Mouse (Mus musculus) midbrain, embryonic 12.5 days (tissue): ENCODE results near the gene Pank4. TPM values are rescaled to one million over a fixed set of nuclear protein-coding genes. Genes with fewer than 3 reads are reported as not detected.

Experiments
- ATAC-seq: fragments of 200-750 bp; cut with Nextera tagmentation; 2 replicates; pipeline ENCODE4 v1.8.0; 2017; ENCODE audit warnings: low read depth, moderate TSS enrichment, moderate library complexity; ENCODE audit not compliant: low FRiP score
- H3K27ac ChIP-seq: fragments of 300-500 bp; sonication (generic); replicated peaks from 2 replicates; pipeline ENCODE4 v1.5.1; 2016; ENCODE audit warnings: mild to moderate bottlenecking
- H3K27me3 ChIP-seq: fragments of 300-500 bp; sonication (generic); 2 replicates; pipeline ENCODE4 v1.6.1; 2016; ENCODE audit warnings: mild to moderate bottlenecking
- H3K36me3 ChIP-seq: fragments of 300-500 bp; sonication (generic); 2 replicates; pipeline ENCODE4 v1.6.1; 2016
- H3K4me1 ChIP-seq: fragments of 300-500 bp; sonication (generic); 2 replicates; pipeline ENCODE4 v1.6.1; 2016
- H3K4me2 ChIP-seq: fragments of 300-500 bp; sonication (generic); replicated peaks from 2 replicates; pipeline ENCODE4 v1.6.1; 2016; ENCODE audit warnings: mild to moderate bottlenecking, moderate library complexity
- H3K4me3 ChIP-seq: fragments of 300-500 bp; sonication (generic); 2 replicates; pipeline ENCODE4 v1.5.1; 2016; ENCODE audit warnings: mild to moderate bottlenecking
- H3K9ac ChIP-seq: fragments of 300-500 bp; sonication (generic); replicated peaks from 2 replicates; pipeline ENCODE4 v1.6.1; 2016; ENCODE audit warnings: mild to moderate bottlenecking, moderate library complexity
- H3K9me3 ChIP-seq: fragments of 300-500 bp; sonication (generic); 2 replicates; pipeline ENCODE4 v1.6.1; 2016; ENCODE audit warnings: mild to moderate bottlenecking
- WGBS: fragments of 180-500 bp; shearing (Covaris S2); methylation state at CpG from one replicate; pipeline ENCODE4 v1.1.7; 2016; 5-methylcytosine and 5-hydroxymethylcytosine counted together
- polyA plus RNA-seq: library from polyadenylated mRNA; unstranded; fragments of >200 nt; fragmentation: Nextera tagmentation; extraction: Ambion mirVana; gene quantifications from 2 replicates; pipeline ENCODE4 v1.2.1, GENCODE M21; 2016

Gene Pank4
- polyA plus RNA-seq, 1 experiment from 2014 or later, result 50.2 TPM

DNA sequence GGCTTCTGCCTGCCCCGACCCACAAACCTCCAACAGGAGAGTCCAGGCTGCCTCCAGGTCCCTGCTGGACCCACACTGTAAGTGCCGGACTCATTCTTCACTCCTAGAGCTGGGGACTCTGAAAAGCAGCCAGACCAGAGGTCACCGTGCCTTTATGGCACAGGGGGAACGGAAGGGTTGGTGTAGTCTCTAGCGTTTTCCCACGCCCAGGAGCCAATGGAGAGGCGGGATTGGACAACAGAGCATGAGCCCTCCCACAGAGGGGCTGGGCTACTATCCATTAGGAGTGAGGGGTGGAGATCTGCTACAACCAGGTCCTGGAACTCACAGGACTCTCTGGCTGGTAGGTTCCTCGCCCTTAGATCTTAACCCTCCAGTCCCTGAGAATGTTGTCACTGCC lies 17.6 kb upstream of the Pank4 start:
- H3K9me3 ChIP-seq, result no peaks in the 10 kb centered on the region
- H3K4me2 ChIP-seq, result peak overlapping the region; percentile 66
- H3K36me3 ChIP-seq, result no peaks in the 10 kb centered on the region
- H3K27me3 ChIP-seq, result peaks cover 9% of the 10 kb centered on the region; the same call in 1 of the 2 replicates
- peak overlapping the region; percentile 86 for H3K27ac ChIP-seq
- H3K4me3 ChIP-seq, result peak overlapping the region; percentile 44
- under 1% methylated on average over 8 of the region's 8 CpGs for WGBS
- peak overlapping the region; percentile 54 for H3K9ac ChIP-seq
- peak; percentile 77 for ATAC-seq
- peaks cover 65% of the 10 kb centered on the region for H3K4me1 ChIP-seq

DNA sequence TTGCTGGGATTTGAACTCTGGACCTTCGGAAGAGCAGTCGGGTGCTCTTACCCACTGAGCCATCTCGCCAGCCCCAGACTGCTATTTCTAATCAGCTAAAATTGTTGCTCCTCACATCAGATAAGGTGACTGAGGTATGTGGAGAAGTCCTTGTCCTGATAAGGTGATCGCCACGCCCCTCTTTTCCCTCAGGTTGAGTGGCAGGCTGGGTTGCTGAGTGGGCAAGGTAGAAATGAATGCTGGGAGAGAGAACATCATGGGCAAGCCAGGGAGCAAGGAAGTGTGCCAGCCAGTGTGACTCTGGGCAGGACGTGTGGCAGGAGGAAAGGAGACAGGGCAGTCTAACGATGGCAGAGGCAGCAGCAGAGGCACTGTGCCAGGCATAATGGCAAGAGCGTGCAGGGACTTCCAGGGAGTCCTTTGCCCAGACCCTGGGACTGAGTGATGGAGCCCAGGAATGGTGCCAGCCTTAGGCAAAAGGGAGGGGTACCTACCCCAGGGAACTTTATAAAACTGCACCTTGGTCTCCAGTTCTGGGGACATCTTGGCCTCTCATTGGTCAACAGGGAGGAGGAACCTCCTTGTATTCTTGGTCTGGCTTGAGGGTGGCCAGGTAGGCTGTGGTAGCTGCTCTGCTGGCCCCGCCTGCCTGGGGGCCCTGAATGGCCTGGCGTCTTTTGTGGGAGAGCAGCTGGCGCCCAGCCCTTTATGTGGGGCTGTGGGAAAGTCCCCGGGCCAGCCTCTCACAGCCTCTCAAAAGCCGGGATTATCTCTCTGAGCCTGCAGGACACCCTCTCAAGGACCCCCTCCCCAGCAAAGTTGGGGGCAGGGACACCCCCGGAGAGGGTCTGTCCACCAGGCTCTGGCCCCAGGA lies 15.6 kb upstream of the Pank4 start:
- peak overlapping the region; percentile 19 for H3K4me3 ChIP-seq
- H3K4me2 ChIP-seq, result peak overlapping the region; percentile 44
- H3K27ac ChIP-seq, result peak overlapping the region; percentile 94
- no peak overlapping the region; the same call in 1 of the 2 replicates for H3K9ac ChIP-seq
- H3K27me3 ChIP-seq, result peaks cover 18% of the 10 kb centered on the region; the same call in 1 of the 2 replicates
- peaks cover 84% of the 10 kb centered on the region for H3K4me1 ChIP-seq
- no peaks in the 10 kb centered on the region for H3K9me3 ChIP-seq
- H3K36me3 ChIP-seq, result no peaks in the 10 kb centered on the region
- ATAC-seq, result peak; percentile 56
- WGBS, result 35% methylated on average over 14 of the region's 14 CpGs

DNA sequence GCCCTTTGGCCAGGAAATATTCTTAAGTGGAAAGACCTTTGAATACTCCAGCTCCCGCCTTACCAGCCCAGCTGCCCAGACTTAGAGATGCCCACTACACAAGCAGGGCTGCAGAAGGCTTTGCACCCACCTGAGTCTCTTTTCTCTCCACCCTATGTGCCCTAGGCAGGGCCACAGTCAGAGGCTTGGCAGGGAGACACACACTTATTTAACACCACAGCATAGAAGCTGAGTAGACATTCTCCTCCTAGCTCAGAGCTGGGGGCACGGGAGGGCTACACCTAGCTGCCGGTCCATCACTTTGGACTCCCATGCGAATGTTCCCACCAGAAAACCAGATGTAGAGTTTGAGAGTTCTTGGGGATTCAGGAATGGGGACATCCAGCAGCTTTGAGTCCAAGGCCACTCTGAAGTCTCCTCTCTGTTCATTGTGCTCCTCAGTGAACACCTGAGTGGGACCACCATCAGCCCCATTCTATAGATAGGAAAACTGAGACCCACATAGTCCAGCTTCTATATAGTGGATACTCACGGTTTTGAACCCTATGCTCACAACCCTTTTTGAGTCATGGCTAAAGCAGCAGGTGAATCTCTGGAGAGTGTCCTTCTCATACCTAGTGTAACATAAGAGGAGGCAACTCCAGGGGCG lies 14.9 kb upstream of the Pank4 start:
- ATAC-seq, result 0 out of 2 replicates have a peak, but pooled peaks have one; percentile 1
- Histone ChIP-seq H3K36me3 (no peaks in the 10 kb centered on the region), H3K27ac (peak overlapping the region; percentile 94), H3K27me3 (peaks cover 24% of the 10 kb centered on the region), H3K4me2 (peak overlapping the region; percentile 44), H3K9me3 (no peaks in the 10 kb centered on the region), H3K9ac (no peak overlapping the region; the same call in 1 of the 2 replicates), H3K4me3 (peak overlapping the region; percentile 19), H3K4me1 (peaks cover 87% of the 10 kb centered on the region)
- WGBS, result 39% methylated on average over 6 of the region's 6 CpGs

DNA sequence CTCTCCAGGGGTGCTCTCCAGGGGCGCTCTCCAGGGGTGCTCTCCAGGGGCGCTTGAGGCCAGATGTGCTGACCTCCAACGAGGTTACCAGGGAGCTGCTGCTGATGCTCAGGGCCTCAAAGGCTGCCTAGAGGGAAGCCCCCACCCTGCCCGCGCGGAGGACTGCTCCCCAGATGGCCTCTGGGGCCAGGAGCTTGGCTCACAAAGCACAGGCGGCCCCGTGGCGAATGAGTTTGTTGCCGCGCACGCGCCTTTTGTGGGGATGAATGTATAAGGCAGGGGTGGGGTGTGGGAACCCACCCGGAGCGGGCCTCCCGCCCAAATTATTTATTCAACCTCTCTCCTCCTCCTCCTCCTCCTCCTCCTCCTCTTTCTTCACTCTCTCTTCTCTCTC lies 14.3 kb upstream of the Pank4 start:
- H3K4me1 ChIP-seq, result peaks cover 89% of the 10 kb centered on the region
- WGBS, result 2% methylated on average over 16 of the region's 16 CpGs
- no peak overlapping the region for H3K9ac ChIP-seq
- peak overlapping the region; percentile 14; the same call in 1 of the 2 replicates for H3K4me3 ChIP-seq
- H3K4me2 ChIP-seq, result peak overlapping the region; percentile 44
- peak; percentile 31 for ATAC-seq
- no peaks in the 10 kb centered on the region for H3K9me3 ChIP-seq
- peak overlapping the region; percentile 94 for H3K27ac ChIP-seq
- peaks cover 29% of the 10 kb centered on the region for H3K27me3 ChIP-seq
- H3K36me3 ChIP-seq, result no peaks in the 10 kb centered on the region

DNA sequence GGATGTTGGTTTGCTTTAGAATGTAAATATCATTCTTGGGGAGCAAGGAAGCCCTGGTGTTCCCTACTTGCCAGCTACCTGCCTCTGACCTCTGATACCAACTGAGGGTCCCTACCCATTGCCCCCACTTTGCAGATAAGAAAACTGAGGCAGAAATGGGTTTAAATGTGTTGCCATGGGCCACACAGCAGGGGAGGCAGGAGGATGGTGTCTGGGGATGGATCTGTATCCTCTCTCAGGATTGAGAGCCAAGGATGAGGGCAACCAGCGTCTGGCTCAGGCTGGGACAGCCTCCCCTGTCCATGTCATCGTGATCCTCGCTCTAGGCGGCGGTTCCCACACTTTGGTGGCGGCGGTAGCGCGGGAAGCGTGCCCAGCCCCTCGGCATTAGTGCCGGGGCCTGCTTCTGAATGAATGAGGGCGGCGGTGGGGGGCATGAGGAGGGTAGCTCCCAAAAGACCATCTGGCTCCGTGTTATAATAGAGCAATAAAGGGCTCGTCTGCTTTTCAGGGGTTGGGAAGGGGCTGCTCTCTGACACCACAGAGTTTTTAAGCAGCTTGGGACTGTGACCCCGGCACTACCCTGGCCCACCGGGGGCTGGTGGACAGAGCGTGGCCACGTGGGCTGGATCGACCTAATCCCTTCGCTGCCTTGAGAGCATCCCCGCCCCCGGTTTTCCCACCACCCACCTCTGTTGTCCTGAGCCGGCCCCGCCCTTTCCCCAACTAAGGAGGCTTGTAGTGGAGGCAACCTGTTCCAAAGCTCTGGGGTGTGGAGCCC lies 11.3 kb upstream of the Pank4 start:
- Histone ChIP-seq H3K9me3 (no peaks in the 10 kb centered on the region), H3K9ac (no peak overlapping the region), H3K36me3 (no peaks in the 10 kb centered on the region), H3K4me3 (peak overlapping the region; percentile 7; the same call in 1 of the 2 replicates), H3K27ac (peak overlapping the region; percentile 77), H3K4me2 (peak overlapping the region; percentile 41), H3K4me1 (peaks cover 83% of the 10 kb centered on the region), H3K27me3 (peaks cover 51% of the 10 kb centered on the region)
- under 1% methylated on average over 26 of the region's 26 CpGs for WGBS
- peak; percentile 79 for ATAC-seq

DNA sequence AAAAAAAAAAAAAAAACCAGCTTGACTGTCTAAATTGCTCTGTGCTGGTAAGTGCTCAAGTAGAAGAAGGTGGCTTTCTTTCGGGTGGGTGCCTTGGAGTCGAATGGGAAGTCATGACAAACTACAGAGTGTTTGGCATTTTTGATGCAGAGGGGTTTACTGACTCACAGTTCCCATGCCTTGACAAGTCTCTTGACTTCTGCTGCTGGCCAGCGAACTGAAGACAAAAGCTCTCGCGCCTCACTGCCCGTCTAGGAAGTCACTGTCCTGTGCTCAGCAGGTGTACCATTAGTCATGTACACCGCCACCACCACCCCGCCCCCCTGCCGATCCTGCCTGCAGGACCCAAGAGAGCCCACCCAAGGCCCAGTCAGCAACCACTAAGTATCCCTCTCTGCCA lies 7.3 kb upstream of the Pank4 start:
- Histone ChIP-seq H3K36me3 (peaks cover 4% of the 10 kb centered on the region; the same call in 1 of the 2 replicates), H3K27me3 (peaks cover 66% of the 10 kb centered on the region), H3K4me1 (peaks cover 79% of the 10 kb centered on the region), H3K9ac (no peak overlapping the region), H3K9me3 (no peaks in the 10 kb centered on the region), H3K4me2 (no peak overlapping the region), H3K4me3 (no peak overlapping the region), H3K27ac (peak overlapping the region; percentile 99)
- WGBS, result 21% methylated on average over 9 of the region's 9 CpGs
- no peak for ATAC-seq

DNA sequence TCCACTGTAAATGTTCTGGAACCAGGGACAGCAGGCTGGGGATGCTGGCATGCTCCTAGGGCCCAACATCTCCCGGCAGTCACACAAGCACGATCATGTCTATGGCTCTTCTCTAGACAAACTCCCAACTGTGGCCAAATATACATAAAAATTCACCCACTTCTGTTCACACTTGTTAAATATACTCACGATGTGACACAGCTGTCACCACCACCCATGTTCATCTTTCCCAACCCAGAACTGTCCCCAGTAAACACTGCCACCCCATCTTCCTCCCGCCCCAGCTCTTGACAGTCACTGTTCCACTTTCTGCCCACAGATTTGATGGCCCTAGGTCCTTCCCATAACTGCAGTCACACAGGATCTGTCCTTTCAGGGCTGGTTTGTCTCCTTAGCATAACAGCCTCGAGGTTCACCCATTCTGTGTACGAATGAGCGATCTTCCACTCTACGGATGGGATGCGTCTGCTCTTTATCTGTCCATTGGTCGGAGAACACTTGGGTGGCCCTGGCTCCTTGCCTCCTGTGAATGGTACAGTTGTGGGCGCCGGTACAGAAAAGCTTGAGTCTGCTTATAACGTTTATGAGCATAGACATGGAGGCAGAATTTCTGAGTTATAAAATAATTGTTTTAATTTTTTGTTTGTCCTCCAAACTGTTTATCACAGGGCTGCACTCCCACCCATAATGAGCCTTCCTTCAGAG lies 6.5 kb upstream of the Pank4 start:
- no peak overlapping the region for H3K4me3 ChIP-seq
- H3K27me3 ChIP-seq, result peaks cover 67% of the 10 kb centered on the region
- peaks cover 79% of the 10 kb centered on the region for H3K4me1 ChIP-seq
- ATAC-seq, result no peak
- 24% methylated on average over 13 of the region's 13 CpGs for WGBS
- H3K9ac ChIP-seq, result no peak overlapping the region; the same call in 1 of the 2 replicates
- peak overlapping the region; percentile 99 for H3K27ac ChIP-seq
- H3K4me2 ChIP-seq, result peak overlapping the region; percentile 66
- no peaks in the 10 kb centered on the region for H3K9me3 ChIP-seq
- peaks cover 9% of the 10 kb centered on the region; the same call in 1 of the 2 replicates for H3K36me3 ChIP-seq

DNA sequence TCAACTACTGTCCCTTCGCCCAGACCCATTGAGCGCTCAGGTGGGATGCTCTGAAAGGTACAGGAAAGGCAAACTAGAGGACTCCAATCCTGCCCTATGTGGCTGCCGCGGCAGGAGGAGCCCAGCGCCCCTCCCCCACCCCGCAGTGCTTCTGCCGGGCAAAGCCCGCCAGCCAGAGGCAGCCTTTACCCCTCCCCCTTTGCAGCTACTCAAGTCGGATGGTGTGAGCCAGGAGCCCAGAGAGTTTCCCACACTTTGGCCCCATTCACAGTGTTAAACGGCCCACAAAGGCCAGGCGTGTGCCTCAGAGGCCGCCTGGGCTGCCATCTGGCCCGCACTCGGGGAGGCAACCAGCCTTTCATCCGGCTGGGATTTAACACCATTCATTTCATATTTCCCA lies 5.8 kb upstream of the Pank4 start:
- peak overlapping the region; percentile 66 for H3K4me2 ChIP-seq
- H3K9me3 ChIP-seq, result no peaks in the 10 kb centered on the region
- under 1% methylated on average over 15 of the region's 15 CpGs for WGBS
- H3K4me1 ChIP-seq, result peaks cover 79% of the 10 kb centered on the region
- ATAC-seq, result peak; percentile 71
- H3K4me3 ChIP-seq, result peak overlapping the region; percentile 28
- no peak overlapping the region; the same call in 1 of the 2 replicates for H3K9ac ChIP-seq
- peak overlapping the region; percentile 99 for H3K27ac ChIP-seq
- H3K27me3 ChIP-seq, result peaks cover 62% of the 10 kb centered on the region
- peaks cover 9% of the 10 kb centered on the region; the same call in 1 of the 2 replicates for H3K36me3 ChIP-seq

DNA sequence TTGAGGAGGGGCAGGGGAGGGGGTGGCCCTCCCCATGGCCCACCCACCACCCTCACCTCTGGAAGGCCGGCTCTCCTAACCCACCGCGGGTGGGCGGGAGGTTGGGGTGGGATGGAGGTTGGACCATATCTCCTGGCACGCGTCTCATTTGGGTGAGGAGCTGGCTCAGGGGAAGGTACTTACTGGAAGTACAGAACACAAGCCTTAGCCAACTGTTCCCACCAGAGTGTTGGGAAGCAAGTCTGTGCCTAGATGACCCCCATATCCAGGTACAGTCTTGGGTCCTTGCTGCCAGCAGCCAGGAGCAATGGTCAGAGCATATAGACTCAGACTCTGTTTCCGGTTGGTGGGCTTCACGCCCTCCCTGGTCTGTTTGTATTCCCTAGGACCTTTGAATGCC lies 5.3 kb upstream of the Pank4 start:
- WGBS, result 6% methylated on average over 8 of the region's 8 CpGs
- peaks cover 59% of the 10 kb centered on the region for H3K27me3 ChIP-seq
- H3K27ac ChIP-seq, result peak overlapping the region; percentile 99
- H3K9ac ChIP-seq, result no peak overlapping the region
- no peaks in the 10 kb centered on the region for H3K9me3 ChIP-seq
- H3K4me3 ChIP-seq, result no peak overlapping the region
- peaks cover 79% of the 10 kb centered on the region for H3K4me1 ChIP-seq
- peaks cover 9% of the 10 kb centered on the region; the same call in 1 of the 2 replicates for H3K36me3 ChIP-seq
- ATAC-seq, result peak; percentile 8
- peak overlapping the region; percentile 66 for H3K4me2 ChIP-seq

DNA sequence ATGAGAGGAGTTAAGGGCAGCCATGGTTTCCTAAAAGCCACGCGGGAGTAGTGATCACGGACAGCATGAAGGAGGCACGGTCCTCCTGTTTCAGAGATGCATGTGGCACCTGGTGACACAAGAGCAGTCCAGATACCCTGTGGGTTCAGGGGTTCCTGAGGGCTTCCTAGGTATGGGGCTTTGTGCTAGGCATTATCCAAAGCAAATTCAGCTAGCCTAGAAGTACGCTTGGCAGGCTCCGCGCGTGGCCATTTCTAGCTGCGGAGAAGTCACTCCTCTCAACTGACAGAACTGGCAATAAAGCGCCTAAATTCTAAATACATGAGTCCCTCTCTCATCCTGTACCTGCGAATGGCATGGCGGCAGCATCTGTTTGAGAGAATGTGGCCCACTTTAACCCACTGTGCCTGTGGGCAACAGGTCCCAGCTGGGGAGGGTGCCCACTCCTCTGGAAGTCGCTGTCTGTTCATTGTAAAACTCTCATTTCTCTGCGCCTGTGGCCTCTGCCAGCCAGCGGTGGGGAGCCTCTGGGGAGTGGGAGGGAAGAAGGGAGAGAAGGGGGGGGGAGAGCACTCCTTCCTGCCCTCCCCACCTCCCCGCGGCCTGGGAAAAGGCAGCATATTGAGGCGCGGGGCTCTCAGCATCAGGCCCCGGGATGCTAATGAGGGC lies 3.8 kb upstream of the Pank4 start:
- Histone ChIP-seq H3K4me3 (peak overlapping the region; percentile 67), H3K27ac (peak overlapping the region; percentile 99), H3K27me3 (peaks cover 44% of the 10 kb centered on the region), H3K4me1 (peaks cover 72% of the 10 kb centered on the region), H3K9me3 (no peaks in the 10 kb centered on the region), H3K36me3 (peaks cover 9% of the 10 kb centered on the region; the same call in 1 of the 2 replicates), H3K4me2 (peak overlapping the region; percentile 66), H3K9ac (peak overlapping the region; percentile 91; the same call in 1 of the 2 replicates)
- peak; percentile 69 for ATAC-seq
- WGBS, result 8% methylated on average over 18 of the region's 20 CpGs
